Mouse (Mus musculus) ES-E14 (cell line): ENCODE data around the gene Gm28053.

Experiments
- HCFC1 ChIP-seq: IDR thresholded peaks from 2 replicates; pipeline ENCODE4 v1.6.1; 2012; ENCODE audit warnings: low read length, inconsistent platforms, borderline replicate concordance; ENCODE audit not compliant: insufficient read depth
- MAFK ChIP-seq: IDR thresholded peaks from 2 replicates; pipeline ENCODE4 v1.6.1; 2014; ENCODE audit warnings: mild to moderate bottlenecking, low read depth, low read length, inconsistent platforms; ENCODE audit not compliant: insufficient read depth
- ZC3H11A ChIP-seq: IDR thresholded peaks from 2 replicates; pipeline ENCODE4 v1.6.1; 2012; ENCODE audit warnings: low read depth, mild to moderate bottlenecking, inconsistent platforms, low read length, borderline replicate concordance
- ZNF384 ChIP-seq: IDR thresholded peaks from 2 replicates; pipeline ENCODE4 v1.6.1; 2012; ENCODE audit warnings: low read depth, low read length, inconsistent platforms

GRCm38 (mm10) chr6:48675400-48675930 lies 42.9 kb upstream of the Gm28053 start:
- TF ChIP-seq MAFK: no peak
- TF ChIP-seq HCFC1: no peak
- no peak for TF ChIP-seq ZC3H11A
- no peak for TF ChIP-seq ZNF384
